Mouse (Mus musculus) intestine, embryonic 15.5 days (tissue): ENCODE results near the gene Fmo2. TPM values are rescaled to one million over a fixed set of nuclear protein-coding genes. Genes with fewer than 3 reads are reported as not detected.

Experiments
- polyA plus RNA-seq: library from polyadenylated mRNA; unstranded; fragments of >200 nt; fragmentation: Nextera tagmentation; extraction: Ambion mirVana; gene quantifications from 2 replicates; pipeline ENCODE4 v1.2.1, GENCODE M21; 2015

Gene Fmo2
- polyA plus RNA-seq, 1 experiment from 2014 or later: 2.9 TPM

Other genes with a start within 250 kb of the Fmo2 start
- gene Myocos, start 240.5 kb downstream of the Fmo2 start, polyA plus RNA-seq: not detected in 2 replicates
- gene Prrc2c, start 158.2 kb downstream of the Fmo2 start, polyA plus RNA-seq: 130 and 139 TPM in 2 replicates
- 6.8 and 7.4 TPM in 2 replicates for gene Fmo4, start 84.8 kb downstream of the Fmo2 start, polyA plus RNA-seq
- gene Fmo1, start 32.1 kb downstream of the Fmo2 start, polyA plus RNA-seq: 16.9 and 20.4 TPM in 2 replicates
- gene Fmo6, start 38.8 kb upstream of the Fmo2 start, polyA plus RNA-seq: not detected in 2 replicates
- gene Fmo3, start 85.8 kb upstream of the Fmo2 start, polyA plus RNA-seq: not detected in 2 replicates
- not detected in 2 replicates for gene Mroh9, start 186.9 kb upstream of the Fmo2 start, polyA plus RNA-seq